Comparison of ENCODE assay signal across 8 mouse cellular contexts in genomic region chr12:77237950-77238530, GRCm38 (mm10). TPM values are rescaled to one million over a fixed set of nuclear protein-coding genes. Genes with fewer than 3 reads are reported as not detected.
A peak's percentile ranks its signal among the peaks of the same experiment; 100 is the strongest.
DNase-seq lines count a peak whose midpoint lies in the region; ATAC-seq and TF ChIP-seq lines count a peak whose summit lies in the region.

Gene Fut8 (plus strand): TSS chr12:77238125.

- TF ChIP-seq EP300 in MEL (IDR thresholded peaks at IDR 0.05; ENCODE audit: low read depth in 1 of 2, low read length in 2 of 2) = 0 out of 4 replicates have a peak, but pooled peaks of 1 of the 2 experiments have one; percentile 22
- TF ChIP-seq EP300 in lung, postnatal 0 days (IDR thresholded peaks at IDR 0.05) = no peak

- TF ChIP-seq CTCF in MEL (IDR thresholded peaks at IDR 0.05 in 2 of 3, conservative IDR thresholded peaks at IDR 0.05 in 1 of 3; ENCODE audit: control insufficient read depth in 1 of 3, insufficient read depth in 1 of 3, low read depth in 2 of 3, low read length in 3 of 3, poor library complexity in 1 of 3, severe bottlenecking in 1 of 3) = no peak
- no peak for TF ChIP-seq CTCF in cerebellum, adult 2 months (IDR thresholded peaks at IDR 0.05; ENCODE audit: borderline replicate concordance, insufficient read depth, low read depth, low read length)
- no peak for TF ChIP-seq CTCF in lung, postnatal 0 days (IDR thresholded peaks at IDR 0.05)

- peak within 1 kb of the TSS; percentile 96 for H3K9ac ChIP-seq in MEL (ENCODE audit: control insufficient read depth, low read depth, low read length, poor library complexity, severe bottlenecking)
- H3K9ac ChIP-seq in lung, postnatal 0 days (replicated peaks; ENCODE audit: low read depth) = peak within 1 kb of the TSS; percentile 74

- no peaks in the 10 kb centered on the region for H3K27me3 ChIP-seq in MEL (ENCODE audit: control insufficient read depth in 1 of 2, insufficient read depth in 2 of 2, low read length in 2 of 2)
- H3K27me3 ChIP-seq in cerebellum, adult 2 months (ENCODE audit: control insufficient read depth, insufficient read depth, low read length) = no peaks in the 10 kb centered on the region
- H3K27me3 ChIP-seq in hindbrain, embryonic 10.5 days (ENCODE audit: insufficient read depth, poor library complexity, severe bottlenecking) = no peaks in the 10 kb centered on the region
- no peaks in the 10 kb centered on the region for H3K27me3 ChIP-seq in lung, postnatal 0 days (replicated peaks; ENCODE audit: insufficient read depth, low read length)

- peak within 1 kb of the TSS; percentile 92 for H3K4me2 ChIP-seq in lung, postnatal 0 days (replicated peaks; ENCODE audit: low read depth, low read length)

- H3K36me3 ChIP-seq in MEL (ENCODE audit: control insufficient read depth in 1 of 2, insufficient read depth in 2 of 2, low read length in 2 of 2) = peaks cover 0 to 29% of the 10 kb centered on the region in 2 experiments; a peak in 2 of 4 replicates
- H3K36me3 ChIP-seq in hindbrain, embryonic 10.5 days = no peaks in the 10 kb centered on the region
- no peaks in the 10 kb centered on the region for H3K36me3 ChIP-seq in lung, postnatal 0 days (ENCODE audit: insufficient read depth, low read length)

- no peak for TF ChIP-seq RAD21 in MEL (IDR thresholded peaks at IDR 0.05; ENCODE audit: low read depth, low read length)

- peak; percentile 94 for DNase-seq in MEL (ENCODE audit: low read depth, low spot score)
- DNase-seq in cerebellum, adult 2 months = peak; percentile 93 to 96
- peak; percentile 89 for DNase-seq in forelimb bud, embryonic 11.5 days (ENCODE audit: low read depth, low spot score)
- peak; percentile 92 for DNase-seq in hindbrain, embryonic 10.5 days (ENCODE audit: low spot score)
- DNase-seq in layer of hippocampus, adult 9-11 months = peak; percentile 92
- DNase-seq in lung, postnatal 0 days (ENCODE audit: low spot score) = peak; percentile 95
- DNase-seq in ovary, postnatal 14 days (ENCODE audit: low spot score) = peak; percentile 81
- DNase-seq in thymus, postnatal 14 days = peak; percentile 87

- peaks cover 7 to 18% of the 10 kb centered on the region in 2 experiments; a peak in 3 of 4 replicates for H3K4me1 ChIP-seq in MEL (ENCODE audit: control insufficient read depth in 1 of 2, insufficient read depth in 2 of 2, low read length in 2 of 2)
- H3K4me1 ChIP-seq in cerebellum, adult 2 months (ENCODE audit: control insufficient read depth, insufficient read depth, low read length) = peaks cover 3% of the 10 kb centered on the region; the same call in 1 of the 2 replicates
- peaks cover 23% of the 10 kb centered on the region for H3K4me1 ChIP-seq in hindbrain, embryonic 10.5 days (replicated peaks)
- H3K4me1 ChIP-seq in lung, postnatal 0 days (ENCODE audit: insufficient read depth, low read depth, low read length) = no peaks in the 10 kb centered on the region

- peak; percentile 83 for ATAC-seq in lung, postnatal 0 days

- H3K4me3 ChIP-seq in MEL (ENCODE audit: control insufficient read depth in 1 of 2, insufficient read depth in 1 of 2, low read depth in 2 of 2, low read length in 2 of 2) = peak within 1 kb of the TSS; percentile 72 to 80
- H3K4me3 ChIP-seq in cerebellum, adult 2 months (replicated peaks; ENCODE audit: insufficient read depth, low read depth, low read length) = peak within 1 kb of the TSS; percentile 91
- peak within 1 kb of the TSS; percentile 92 for H3K4me3 ChIP-seq in hindbrain, embryonic 10.5 days
- peak within 1 kb of the TSS; percentile 92 for H3K4me3 ChIP-seq in lung, postnatal 0 days (ENCODE audit: low read depth, low read length)

- under 1% methylated on average over 46 of the region's 46 CpGs for WGBS in cerebellum, adult 2 months
- under 1% methylated on average over 46 of the region's 46 CpGs for WGBS in hindbrain, embryonic 10.5 days
- WGBS in lung, postnatal 0 days = under 1% methylated on average over 42 of the region's 46 CpGs

- H3K27ac ChIP-seq in MEL (ENCODE audit: control insufficient read depth, low read depth, low read length) = peak within 1 kb of the TSS; percentile 91
- H3K27ac ChIP-seq in cerebellum, adult 2 months (ENCODE audit: insufficient read depth, low read length) = peak within 1 kb of the TSS; percentile 95
- peak within 1 kb of the TSS; percentile 98 for H3K27ac ChIP-seq in hindbrain, embryonic 10.5 days
- H3K27ac ChIP-seq in lung, postnatal 0 days (ENCODE audit: low read length) = peak within 1 kb of the TSS; percentile 93

- peaks cover 42% of the 10 kb centered on the region for H3K79me2 ChIP-seq in MEL (ENCODE audit: control insufficient read depth, insufficient read depth, low read length, poor library complexity)

- peak; percentile 19 to 53; a peak in 3 of 4 replicates for TF ChIP-seq POLR2A in MEL (IDR thresholded peaks at IDR 0.05; ENCODE audit: control insufficient read depth in 1 of 2, insufficient read depth in 1 of 2, low read depth in 1 of 2, low read length in 2 of 2, poor library complexity in 1 of 2)
- TF ChIP-seq POLR2A in cerebellum, adult 2 months (IDR thresholded peaks at IDR 0.05; ENCODE audit: borderline replicate concordance, insufficient read depth, low read length) = peak; percentile 61

- no peaks in the 10 kb centered on the region for H3K9me3 ChIP-seq in MEL (replicated peaks; ENCODE audit: insufficient read depth, low read length)
- H3K9me3 ChIP-seq in hindbrain, embryonic 10.5 days = no peaks in the 10 kb centered on the region
- H3K9me3 ChIP-seq in lung, postnatal 0 days (ENCODE audit: low read length) = no peaks in the 10 kb centered on the region

TF ChIP-seq in MEL, 35 proteins besides CTCF, POLR2A, EP300 and RAD21 (continues in another document):
- TF ChIP-seq CHD2 (IDR thresholded peaks at IDR 0.05; ENCODE audit: low read length) = no peak
- no peak for TF ChIP-seq POLR2AphosphoS5 (IDR thresholded peaks at IDR 0.05; ENCODE audit: borderline replicate concordance, low read depth, low read length)
- peak; percentile 7; the same call in 1 of the 2 replicates for TF ChIP-seq CHD1 (IDR thresholded peaks at IDR 0.05; ENCODE audit: low read depth, low read length)
- TF ChIP-seq RCOR1 (IDR thresholded peaks at IDR 0.05; ENCODE audit: low read depth, low read length) = no peak
- no peak for TF ChIP-seq ZKSCAN1 (IDR thresholded peaks at IDR 0.05; ENCODE audit: low read depth, low read length)
- no peak for TF ChIP-seq JUND (IDR thresholded peaks at IDR 0.05; ENCODE audit: low read depth, low read length)
- TF ChIP-seq HCFC1 (IDR thresholded peaks at IDR 0.05; ENCODE audit: low read depth, low read length) = no peak; the same call in 1 of the 2 replicates
- no peak for TF ChIP-seq MAFK (IDR thresholded peaks at IDR 0.05; ENCODE audit: borderline replicate concordance, low read depth, low read length)
- 0 out of 2 replicates have a peak, but pooled peaks have one; percentile 5 for TF ChIP-seq ETS1 (IDR thresholded peaks at IDR 0.05; ENCODE audit: low read depth, low read length)
- TF ChIP-seq GABPA (IDR thresholded peaks at IDR 0.05; ENCODE audit: low read depth, low read length) = no peak
- no peak; the same call in 1 of the 2 replicates for TF ChIP-seq POLR2AphosphoS2 (IDR thresholded peaks at IDR 0.05; ENCODE audit: low read length)
- TF ChIP-seq TAL1 (IDR thresholded peaks at IDR 0.05; ENCODE audit: low read length) = no peak
- no peak; the same call in 1 of the 2 replicates for TF ChIP-seq E2F4 (IDR thresholded peaks at IDR 0.05; ENCODE audit: borderline replicate concordance, low read depth, low read length)
- no peak for TF ChIP-seq USF2 (IDR thresholded peaks at IDR 0.05; ENCODE audit: borderline replicate concordance in 1 of 2, insufficient read depth in 1 of 2, low read depth in 1 of 2, low read length in 2 of 2)
- no peak for TF ChIP-seq KAT2A (conservative IDR thresholded peaks at IDR 0.05; ENCODE audit: low read depth, low read length)
- TF ChIP-seq USF1 (IDR thresholded peaks at IDR 0.05; ENCODE audit: low read depth, low read length) = no peak
- no peak for TF ChIP-seq NRF1 (IDR thresholded peaks at IDR 0.05; ENCODE audit: insufficient read depth, low read depth, low read length, poor library complexity, severe bottlenecking)
- no peak for TF ChIP-seq ZMIZ1 (IDR thresholded peaks at IDR 0.05; ENCODE audit: low read depth, low read length)
- peak; percentile 40; the same call in 1 of the 2 replicates for TF ChIP-seq ELF1 (IDR thresholded peaks at IDR 0.05; ENCODE audit: low read depth, low read length)
- TF ChIP-seq MEF2A (IDR thresholded peaks at IDR 0.05; ENCODE audit: extremely low read depth, insufficient replicate concordance, low read depth, low read length, poor library complexity, severe bottlenecking) = no peak
- TF ChIP-seq MYB (IDR thresholded peaks at IDR 0.05; ENCODE audit: low read depth, low read length) = no peak
- TF ChIP-seq NELFE (IDR thresholded peaks at IDR 0.05; ENCODE audit: low read depth, low read length) = peak; percentile 7; the same call in 1 of the 2 replicates
- TF ChIP-seq UBTF (IDR thresholded peaks at IDR 0.05; ENCODE audit: borderline replicate concordance, insufficient read depth, low read depth, low read length) = 0 out of 2 replicates have a peak, but pooled peaks have one; percentile 75
- peak; percentile 6; the same call in 1 of the 2 replicates for TF ChIP-seq SMC3 (IDR thresholded peaks at IDR 0.05; ENCODE audit: low read depth, low read length)
- no peak for TF ChIP-seq MAX (IDR thresholded peaks at IDR 0.05; ENCODE audit: low read length)
- no peak for TF ChIP-seq TCF12 (IDR thresholded peaks at IDR 0.05; ENCODE audit: low read depth, low read length)
- TF ChIP-seq MAZ (IDR thresholded peaks at IDR 0.05; ENCODE audit: low read depth, low read length) = no peak; the same call in 1 of the 2 replicates
- TF ChIP-seq ZC3H11A (IDR thresholded peaks at IDR 0.05; ENCODE audit: low read depth, low read length) = no peak
- no peak for TF ChIP-seq GATA1 (IDR thresholded peaks at IDR 0.05; ENCODE audit: low read depth, low read length)
- no peak; the same call in 1 of the 2 replicates for TF ChIP-seq ZNF384 (IDR thresholded peaks at IDR 0.05; ENCODE audit: low read depth, low read length)
- peak; percentile 13; the same call in 1 of the 2 replicates for TF ChIP-seq SIN3A (IDR thresholded peaks at IDR 0.05; ENCODE audit: low read length)
- TF ChIP-seq MXI1 (IDR thresholded peaks at IDR 0.05; ENCODE audit: low read depth, low read length) = no peak
- TF ChIP-seq MYC (IDR thresholded peaks at IDR 0.05; ENCODE audit: low read depth, low read length) = no peak

RNA-seq across cellular contexts. Expression of gene Fut8, which starts in this region (rescaled TPM):
- 61.3 and 82.5 TPM in 2 replicates for total RNA-seq in MEL (2012; rRNA removed)
- 10 to 100 TPM; 73.7 to 90.0 TPM for polyA plus RNA-seq in MEL (2012; ENCODE audit: insufficient read depth in 1 of 2, insufficient read length in 2 of 2, low read depth in 1 of 2, low replicate concordance in 2 of 2, missing spikeins in 1 of 2)
- polyA plus RNA-seq in cerebellum, adult 2 months (2012; rRNA removed) = 47.2 and 47.4 TPM in 2 replicates
- 25.8 and 31.9 TPM in 2 replicates for polyA plus RNA-seq in hindbrain, embryonic 10.5 days (2016; fragmentation: Nextera tagmentation; extraction: Ambion mirVana)
- polyA plus RNA-seq in lung, postnatal 0 days (2015; fragmentation: Nextera tagmentation; extraction: Ambion mirVana) = 31.4 and 35.9 TPM in 2 replicates

Comparison
In these comparisons a context has a peak if more than half of its experiments do, and no peak if none do; other contexts are left out.
1. Peak in every context shown above with its lines: DNase-seq, ATAC-seq, H3K4me3 ChIP-seq and H3K27ac ChIP-seq.